Mouse (Mus musculus) lung, postnatal 14 days (tissue): ENCODE results near the gene Ssh1.

ENCODE experiments used
- DNase-seq: peaks from one replicate; pipeline ENCODE4 v3.0.0; 2021

Gene Ssh1

GRCm38 (mm10) chr5:113992339-113992831 lies 1.3 kb downstream of the Ssh1 start:
- peak; percentile 77 for DNase-seq

- no peak for DNase-seq
Measured at GRCm38 (mm10) chr5:113991141-113991540, 2.6 kb downstream of the Ssh1 start.

GRCm38 (mm10) chr5:113990593-113990992 lies 3.1 kb downstream of the Ssh1 start:
- no peak for DNase-seq

GRCm38 (mm10) chr5:113989437-113990024 lies 4.2 kb downstream of the Ssh1 start:
- no peak for DNase-seq

- peak; percentile 62 for DNase-seq
Measured at GRCm38 (mm10) chr5:113986182-113986961, 7.3 kb downstream of the Ssh1 start.

- no peak for DNase-seq
Measured at GRCm38 (mm10) chr5:113985737-113986136, 8.0 kb downstream of the Ssh1 start.

- no peak for DNase-seq
Measured at GRCm38 (mm10) chr5:113984025-113984740, 9.5 kb downstream of the Ssh1 start.

GRCm38 (mm10) chr5:113983541-113983940 lies 10.2 kb downstream of the Ssh1 start:
- no peak for DNase-seq

GRCm38 (mm10) chr5:113981843-113982242 lies 11.9 kb downstream of the Ssh1 start:
- DNase-seq: no peak

- DNase-seq: no peak
Measured at GRCm38 (mm10) chr5:113981171-113981570, 12.5 kb downstream of the Ssh1 start.

- DNase-seq: no peak
Measured at GRCm38 (mm10) chr5:113980511-113980910, 13.2 kb downstream of the Ssh1 start.

- no peak for DNase-seq
Measured at GRCm38 (mm10) chr5:113977309-113977708, 16.4 kb downstream of the Ssh1 start.

GRCm38 (mm10) chr5:113976597-113976996 lies 17.1 kb downstream of the Ssh1 start:
- DNase-seq: no peak

- DNase-seq: peak; percentile 79
Measured at GRCm38 (mm10) chr5:113975538-113976215, 18.0 kb downstream of the Ssh1 start.

- peak; percentile 60 for DNase-seq
Measured at GRCm38 (mm10) chr5:113974576-113974975, 19.1 kb downstream of the Ssh1 start.

GRCm38 (mm10) chr5:113973790-113974189 lies 19.9 kb downstream of the Ssh1 start:
- peak; percentile 50 for DNase-seq

- DNase-seq: no peak
Measured at GRCm38 (mm10) chr5:113972589-113973515, 20.8 kb downstream of the Ssh1 start.

- DNase-seq: no peak
Measured at GRCm38 (mm10) chr5:113971434-113971960, 22.2 kb downstream of the Ssh1 start.

GRCm38 (mm10) chr5:113968371-113968770 lies 25.3 kb downstream of the Ssh1 start:
- no peak for DNase-seq

- DNase-seq: no peak
Measured at GRCm38 (mm10) chr5:113966452-113967150, 27.1 kb downstream of the Ssh1 start.

- no peak for DNase-seq
Measured at GRCm38 (mm10) chr5:113965659-113966185, 28.0 kb downstream of the Ssh1 start.
